19 mouse cellular contexts compared by ENCODE assay signal in genomic region chr5:42636162-42636823, GRCm38 (mm10).
"Had no signal": no experiment of that assay in that cellular context is flagged by ENCODE, and none has a peak within 500 bp of the region (broad histone marks: within the 10 kb centered on the region; RNA-seq: fewer than 3 reads in every experiment).

No protein-coding gene starts in this region.

- H3K4me3 ChIP-seq: lung, embryonic 15.5 days; megakaryocyte, embryonic 14.5 days; midbrain, embryonic 13.5 days; midbrain, embryonic 15.5 days had no signal

- H3K27ac ChIP-seq: lung, embryonic 15.5 days; macrophage; midbrain, embryonic 13.5 days; midbrain, embryonic 15.5 days had no signal

- H3K9me3 ChIP-seq: lung, embryonic 15.5 days; megakaryocyte, embryonic 14.5 days; midbrain, embryonic 13.5 days; midbrain, embryonic 15.5 days had no signal

- H3K36me3 ChIP-seq: lung, embryonic 15.5 days; midbrain, embryonic 13.5 days; midbrain, embryonic 15.5 days had no signal

- H3K9ac ChIP-seq: liver, postnatal 0 days; lung, embryonic 15.5 days; midbrain, embryonic 13.5 days; midbrain, embryonic 15.5 days had no signal

- H3K4me2 ChIP-seq: lung, embryonic 15.5 days; midbrain, embryonic 11.5 days; midbrain, embryonic 13.5 days; midbrain, embryonic 15.5 days had no signal

- ATAC-seq: liver, postnatal 0 days; lung, postnatal 0 days; midbrain, embryonic 13.5 days; midbrain, embryonic 15.5 days had no signal

- DNase-seq: liver, postnatal 0 days; lung, adult 2 months; lung, postnatal 14 days; lung, postnatal 36 days; retina, postnatal 1 day; right cerebral cortex, adult 18-20 months; right cerebral cortex, postnatal 25 days; right cerebral cortex, postnatal 4 days; spleen, adult 18-20 months; thymus, adult 18-20 months; thymus, postnatal 14 days; thymus, postnatal 36 days had no signal

- H3K27me3 ChIP-seq: lung, embryonic 15.5 days; megakaryocyte, embryonic 14.5 days; midbrain, embryonic 13.5 days; midbrain, embryonic 15.5 days had no signal

- H3K4me1 ChIP-seq: lung, embryonic 15.5 days; megakaryocyte, embryonic 14.5 days; midbrain, embryonic 13.5 days; midbrain, embryonic 15.5 days had no signal
